Mouse (Mus musculus) liver, embryonic 14.5 days (tissue): ENCODE results near the gene Timm8a1.

Experiments
- CTCF ChIP-seq: IDR thresholded peaks from 2 replicates; pipeline ENCODE4 v1.5.1; 2016; ENCODE audit warnings: antibody characterized with exemption, low read depth, control low read depth
- EP300 ChIP-seq: IDR thresholded peaks from 2 replicates; pipeline ENCODE4 v1.6.1; 2016; ENCODE audit warnings: antibody characterized with exemption, low read depth

DNA sequence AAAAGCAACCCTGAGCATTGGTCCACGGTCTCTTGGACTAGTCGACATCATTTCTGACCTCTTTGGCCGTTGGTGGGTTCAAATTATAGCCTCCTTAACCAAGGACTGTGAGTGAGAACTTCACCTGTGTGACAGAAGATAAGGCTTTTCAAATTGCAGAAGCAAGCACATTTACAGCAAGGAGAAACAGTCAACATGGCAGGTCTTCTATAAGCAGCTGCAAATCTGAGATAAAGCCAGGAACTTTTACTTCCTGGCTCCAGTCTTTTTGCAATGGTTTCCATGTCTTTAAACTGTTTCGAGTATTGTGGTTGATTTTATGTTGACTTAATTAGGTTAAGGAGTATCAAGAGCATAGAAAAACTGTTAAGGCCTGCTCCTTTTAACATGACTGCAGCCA lies 17.9 kb downstream of the Timm8a1 start:
- TF ChIP-seq CTCF (no peak), EP300 (peak; percentile 18; the same call in 1 of the 2 replicates)
